Mouse (Mus musculus) heart, embryonic 13.5 days (tissue): ENCODE results near the gene Cln6. TPM values are rescaled to one million over a fixed set of nuclear protein-coding genes. Genes with fewer than 3 reads are reported as not detected.
"Not testable (repeated sequence)": the region's sequence is repeated elsewhere in the genome, so short reads cannot be mapped to it uniquely, and the experiment has no call there.

Experiments used
- ATAC-seq: fragments of 200-750 bp; cut with Nextera tagmentation; 2 replicates; pipeline ENCODE4 v1.8.0; 2017; ENCODE audit warnings: moderate TSS enrichment; ENCODE audit not compliant: insufficient number of reproducible peaks, low FRiP score, low TSS enrichment; ENCODE audit errors: extremely low read depth
- H3K27ac ChIP-seq: fragments of 300-500 bp; sonication (generic); replicated peaks from 2 replicates; pipeline ENCODE4 v1.5.1; 2015; ENCODE audit warnings: moderate library complexity, mild to moderate bottlenecking, inconsistent platforms
- H3K27me3 ChIP-seq: fragments of 300-500 bp; sonication (generic); replicated peaks from 2 replicates; pipeline ENCODE4 v1.6.1; 2015; ENCODE audit warnings: mild to moderate bottlenecking, inconsistent platforms
- H3K36me3 ChIP-seq: fragments of 300-500 bp; sonication (generic); 2 replicates; pipeline ENCODE4 v1.6.1; 2015; ENCODE audit warnings: mild to moderate bottlenecking, inconsistent platforms
- H3K4me1 ChIP-seq: fragments of 300-500 bp; sonication (generic); 2 replicates; pipeline ENCODE4 v1.6.1; 2015; ENCODE audit warnings: inconsistent platforms
- H3K4me2 ChIP-seq: fragments of 300-500 bp; sonication (generic); 2 replicates; pipeline ENCODE4 v1.6.1; 2015; ENCODE audit warnings: inconsistent platforms, mild to moderate bottlenecking, moderate library complexity
- H3K4me3 ChIP-seq: fragments of 300-500 bp; sonication (generic); 2 replicates; pipeline ENCODE4 v1.5.1; 2015; ENCODE audit warnings: moderate library complexity, mild to moderate bottlenecking, inconsistent platforms
- H3K9ac ChIP-seq: fragments of 300-500 bp; sonication (generic); 2 replicates; pipeline ENCODE4 v1.6.1; 2015; ENCODE audit warnings: inconsistent platforms, mild to moderate bottlenecking, moderate library complexity
- H3K9me3 ChIP-seq: fragments of 300-500 bp; sonication (generic); 2 replicates; pipeline ENCODE4 v1.6.1; 2016; ENCODE audit warnings: inconsistent platforms
- WGBS: fragments of 180-500 bp; shearing (Covaris S2); methylation state at CpG from one replicate; pipeline ENCODE4 v1.1.7; 2015; ENCODE audit warnings: mixed read lengths; 5-methylcytosine and 5-hydroxymethylcytosine counted together
- polyA plus RNA-seq: library from polyadenylated mRNA; unstranded; fragments of >200 nt; fragmentation: Nextera tagmentation; extraction: Ambion mirVana; gene quantifications from 2 replicates; pipeline ENCODE4 v1.2.1, GENCODE M21; 2015

Cln6 gene
- polyA plus RNA-seq, 1 experiment from 2014 or later: 19.5 TPM

- Histone ChIP-seq H3K27me3 (no peaks in the 10 kb centered on the region; the same call in 1 of the 2 replicates), H3K27ac (0 out of 2 replicates have a peak overlapping the region, but pooled peaks have one; percentile 6), H3K4me2 (0 out of 2 replicates have a peak overlapping the region, but pooled peaks have one; percentile 14), H3K9me3 (no peaks in the 10 kb centered on the region), H3K4me1 (peaks cover 33% of the 10 kb centered on the region), H3K36me3 (no peaks in the 10 kb centered on the region), H3K9ac (no peak overlapping the region), H3K4me3 (no peak overlapping the region)
- ATAC-seq: no peak
- WGBS: 69% methylated on average over 9 of the region's 9 CpGs
These were observed 18.6 kb downstream of the Cln6 start for GRCm38 (mm10) chr9:62857216-62857615.

GRCm38 (mm10) chr9:62857719-62858261 is 19.2 kb downstream of the Cln6 start, which contains the start of gene Calml4:
Gene Calml4, plus strand, starts transcription at chr9:62858080.
- H3K9me3 ChIP-seq: no peaks in the 10 kb centered on the region
- peak within 1 kb of the TSS; percentile 14 for H3K4me2 ChIP-seq
- no peak; the same call in 1 of the 2 replicates for ATAC-seq
- H3K4me1 ChIP-seq: peaks cover 33% of the 10 kb centered on the region
- H3K27me3 ChIP-seq: no peaks in the 10 kb centered on the region; the same call in 1 of the 2 replicates
- H3K4me3 ChIP-seq: no peak within 1 kb of the TSS
- 0 out of 2 replicates have a peak within 1 kb of the TSS, but pooled peaks have one; percentile 6 for H3K27ac ChIP-seq
- 58% methylated on average over 17 of the region's 20 CpGs for whole genome bisulfite sequencing
- H3K36me3 ChIP-seq: no peaks in the 10 kb centered on the region
- H3K9ac ChIP-seq: peak within 1 kb of the TSS; percentile 33; the same call in 1 of the 2 replicates

GRCm38 (mm10) chr9:62858266-62859019 is 19.9 kb downstream of the Cln6 start:
- Histone ChIP-seq H3K27ac (0 out of 2 replicates have a peak overlapping the region, but pooled peaks have one; percentile 6), H3K4me1 (peaks cover 33% of the 10 kb centered on the region), H3K9ac (peak overlapping the region; percentile 33; the same call in 1 of the 2 replicates), H3K27me3 (no peaks in the 10 kb centered on the region; the same call in 1 of the 2 replicates), H3K36me3 (no peaks in the 10 kb centered on the region), H3K9me3 (no peaks in the 10 kb centered on the region), H3K4me2 (peak overlapping the region; percentile 14), H3K4me3 (no peak overlapping the region)
- 60% methylated on average over 8 of the region's 8 CpGs for whole genome bisulfite sequencing
- no peak for ATAC-seq

- not testable (repeated sequence) for H3K4me2 ChIP-seq, ATAC-seq, H3K27me3 ChIP-seq, H3K36me3 ChIP-seq, H3K9me3 ChIP-seq, H3K9ac ChIP-seq, H3K4me3 ChIP-seq, H3K27ac ChIP-seq
- peaks cover 21% of the 10 kb centered on the region for H3K4me1 ChIP-seq
- 48% methylated on average over 7 of the region's 7 CpGs for WGBS
These were observed 21.5 kb downstream of the Cln6 start for GRCm38 (mm10) chr9:62860102-62860501.

GRCm38 (mm10) chr9:62860866-62861265 is 22.3 kb downstream of the Cln6 start:
- Histone ChIP-seq H3K9ac (no peak overlapping the region), H3K27ac (no peak overlapping the region), H3K36me3 (no peaks in the 10 kb centered on the region), H3K4me3 (no peak overlapping the region), H3K4me2 (no peak overlapping the region), H3K9me3 (no peaks in the 10 kb centered on the region), H3K27me3 (no peaks in the 10 kb centered on the region; the same call in 1 of the 2 replicates), H3K4me1 (peaks cover 21% of the 10 kb centered on the region)
- no peak for ATAC-seq
- 61% methylated on average over 4 of the region's 4 CpGs for WGBS

- 79% methylated on average over 4 of the region's 4 CpGs for WGBS
- not testable (repeated sequence) for H3K27me3 ChIP-seq, H3K4me3 ChIP-seq, H3K9me3 ChIP-seq, H3K4me1 ChIP-seq, H3K36me3 ChIP-seq, H3K27ac ChIP-seq, H3K9ac ChIP-seq, H3K4me2 ChIP-seq, ATAC-seq
These were observed 30.7 kb downstream of the Cln6 start for GRCm38 (mm10) chr9:62869236-62869635.

- no peak for ATAC-seq
- Histone ChIP-seq H3K4me2 (no peak overlapping the region), H3K27me3 (no peaks in the 10 kb centered on the region), H3K9me3 (no peaks in the 10 kb centered on the region), H3K9ac (no peak overlapping the region), H3K4me1 (no peaks in the 10 kb centered on the region), H3K4me3 (no peak overlapping the region), H3K27ac (no peak overlapping the region), H3K36me3 (no peaks in the 10 kb centered on the region)
These were observed 32.1 kb downstream of the Cln6 start for GRCm38 (mm10) chr9:62870728-62871127.

- no peak overlapping the region for H3K4me3 ChIP-seq
- no peak overlapping the region for H3K27ac ChIP-seq
- 71% methylated on average over 7 of the region's 7 CpGs for WGBS
- no peaks in the 10 kb centered on the region for H3K9me3 ChIP-seq
- H3K4me1 ChIP-seq: peaks cover 24% of the 10 kb centered on the region
- no peak overlapping the region for H3K4me2 ChIP-seq
- H3K9ac ChIP-seq: no peak overlapping the region
- no peaks in the 10 kb centered on the region for H3K27me3 ChIP-seq
- peaks cover 22% of the 10 kb centered on the region for H3K36me3 ChIP-seq
- no peak for ATAC-seq
These were observed 38.5 kb downstream of the Cln6 start for GRCm38 (mm10) chr9:62876966-62877616.

GRCm38 (mm10) chr9:62877825-62878224 is 39.2 kb downstream of the Cln6 start:
- Histone ChIP-seq H3K27me3 (no peaks in the 10 kb centered on the region), H3K9ac (no peak overlapping the region), H3K4me2 (no peak overlapping the region), H3K27ac (no peak overlapping the region), H3K9me3 (no peaks in the 10 kb centered on the region), H3K36me3 (peaks cover 28% of the 10 kb centered on the region), H3K4me3 (no peak overlapping the region), H3K4me1 (peaks cover 29% of the 10 kb centered on the region)
- ATAC-seq: no peak
- 77% methylated on average over 2 of the region's 2 CpGs for WGBS

- ATAC-seq: no peak
- peaks cover 62% of the 10 kb centered on the region for H3K36me3 ChIP-seq
- H3K4me2 ChIP-seq: peak overlapping the region; percentile 18; the same call in 1 of the 2 replicates
- H3K9me3 ChIP-seq: no peaks in the 10 kb centered on the region
- 52% methylated on average over 12 of the region's 12 CpGs for WGBS
- H3K27ac ChIP-seq: peak overlapping the region; percentile 52
- no peaks in the 10 kb centered on the region for H3K27me3 ChIP-seq
- no peak overlapping the region for H3K4me3 ChIP-seq
- peaks cover 29% of the 10 kb centered on the region for H3K4me1 ChIP-seq
- no peak overlapping the region for H3K9ac ChIP-seq
These were observed 43.3 kb downstream of the Cln6 start for GRCm38 (mm10) chr9:62881871-62882270.

- Histone ChIP-seq H3K4me3 (no peak overlapping the region), H3K27ac (no peak overlapping the region; the same call in 1 of the 2 replicates), H3K4me1 (peaks cover 11% of the 10 kb centered on the region; the same call in 1 of the 2 replicates), H3K9ac (no peak overlapping the region), H3K36me3 (peaks cover 72% of the 10 kb centered on the region), H3K4me2 (no peak overlapping the region), H3K27me3 (no peaks in the 10 kb centered on the region), H3K9me3 (no peaks in the 10 kb centered on the region)
- 58% methylated on average over 1 of the region's 1 CpGs for WGBS
- ATAC-seq: no peak
These were observed 55.9 kb downstream of the Cln6 start for GRCm38 (mm10) chr9:62894486-62894885.
